ENCODE assay signal across 25 mouse cellular contexts in genomic region chr3:65204356-65205075, GRCm38 (mm10).
DNase-seq lines count a peak whose midpoint lies in the region; ATAC-seq lines count a peak whose summit lies in the region.
"Had no signal": no experiment of that assay in that cellular context is flagged by ENCODE, and none has a peak within 500 bp of the region (broad histone marks: within the 10 kb centered on the region; RNA-seq: fewer than 3 reads in every experiment).

No protein-coding gene starts in this region.

- no peaks in the 10 kb centered on the region for H3K36me3 ChIP-seq in midbrain, embryonic 10.5 days
- H3K36me3 ChIP-seq in midbrain, embryonic 16.5 days (ENCODE audit: control insufficient read depth, insufficient read depth, low read length): no peaks in the 10 kb centered on the region
- no peaks in the 10 kb centered on the region for H3K36me3 ChIP-seq in neural tube, embryonic 14.5 days (ENCODE audit: control insufficient read depth, insufficient read depth, low read length)
- H3K36me3 ChIP-seq: embryonic facial prominence, embryonic 10.5 days; forebrain, embryonic 15.5 days; heart, embryonic 13.5 days; neural tube, embryonic 13.5 days; stomach, embryonic 15.5 days had no signal

- intact Hi-C loops in heart, postnatal 14 days (cut with DNase I): no loop called here
- intact Hi-C loops in gastrocnemius, postnatal 14 days (cut with DNase I; ENCODE audit: low total_unique reads): no loop called here

- peak overlapping the region; percentile 78 for H3K27ac ChIP-seq in midbrain, embryonic 10.5 days (replicated peaks)
- H3K27ac ChIP-seq in midbrain, embryonic 16.5 days (ENCODE audit: low read length): no peak overlapping the region
- no peak overlapping the region for H3K27ac ChIP-seq in neural tube, embryonic 14.5 days (ENCODE audit: low read depth, low read length)
- H3K27ac ChIP-seq: embryonic facial prominence, embryonic 10.5 days; forebrain, embryonic 15.5 days; heart, adult 2 months; heart, embryonic 13.5 days; left cerebral cortex, adult 2 months; neural tube, embryonic 13.5 days; stomach, embryonic 15.5 days had no signal

- H3K4me1 ChIP-seq in midbrain, embryonic 10.5 days: peaks cover 38% of the 10 kb centered on the region
- peaks cover 6% of the 10 kb centered on the region; the same call in 1 of the 2 replicates for H3K4me1 ChIP-seq in midbrain, embryonic 16.5 days (ENCODE audit: control insufficient read depth, insufficient read depth, low read length)
- 0 out of 2 replicates have a peak, but pooled peaks cover 3% of the 10 kb centered on the region for H3K4me1 ChIP-seq in neural tube, embryonic 14.5 days (ENCODE audit: control insufficient read depth, insufficient read depth, low read length)
- H3K4me1 ChIP-seq: forebrain, embryonic 15.5 days; stomach, embryonic 15.5 days had no signal

- no peaks in the 10 kb centered on the region for H3K27me3 ChIP-seq in midbrain, embryonic 10.5 days (ENCODE audit: low read depth, poor library complexity, severe bottlenecking)
- no peaks in the 10 kb centered on the region for H3K27me3 ChIP-seq in midbrain, embryonic 16.5 days (ENCODE audit: control insufficient read depth, insufficient read depth, low read depth, low read length)
- no peaks in the 10 kb centered on the region for H3K27me3 ChIP-seq in neural tube, embryonic 14.5 days (ENCODE audit: control insufficient read depth, insufficient read depth, low read length)
- H3K27me3 ChIP-seq: forebrain, embryonic 15.5 days; heart, embryonic 13.5 days; neural tube, embryonic 13.5 days; stomach, embryonic 15.5 days had no signal

- no peak overlapping the region for H3K4me3 ChIP-seq in midbrain, embryonic 10.5 days
- no peak overlapping the region for H3K4me3 ChIP-seq in midbrain, embryonic 16.5 days (ENCODE audit: low read depth, low read length)
- H3K4me3 ChIP-seq in neural tube, embryonic 14.5 days (ENCODE audit: low read depth, low read length): no peak overlapping the region
- H3K4me3 ChIP-seq: embryonic facial prominence, embryonic 10.5 days; forebrain, embryonic 15.5 days; heart, adult 2 months; heart, embryonic 13.5 days; left cerebral cortex, adult 2 months; neural tube, embryonic 13.5 days; stomach, embryonic 15.5 days had no signal

- no peak overlapping the region for H3K4me2 ChIP-seq in midbrain, embryonic 16.5 days (ENCODE audit: low read length)
- no peak overlapping the region for H3K4me2 ChIP-seq in neural tube, embryonic 14.5 days (ENCODE audit: low read depth, low read length)
- H3K4me2 ChIP-seq: forebrain, embryonic 15.5 days; heart, embryonic 13.5 days; liver, embryonic 11.5 days; neural tube, embryonic 13.5 days; stomach, embryonic 15.5 days had no signal

- ATAC-seq in midbrain, embryonic 16.5 days: no peak
- ATAC-seq in neural tube, embryonic 14.5 days (ENCODE audit: low read depth): peak; percentile 65; the same call in 1 of the 2 replicates
- ATAC-seq: CD4-positive, CD25-positive, alpha-beta regulatory T cell, adult 4 months; forebrain, embryonic 15.5 days; liver, postnatal 0 days had no signal

- DNase-seq in heart, adult 11 months: peak; percentile 65
- DNase-seq in heart, postnatal 14 days: no peak
- DNase-seq in midbrain, embryonic 10.5 days (ENCODE audit: low spot score): peak; percentile 14
- peak; percentile 71 for DNase-seq in NIH3T3 (ENCODE audit: low read depth)
- no peak for DNase-seq in gastrocnemius, postnatal 14 days
- DNase-seq: adrenal gland, postnatal 36 days; cerebellum, adult 9-10 months; gastrocnemius, postnatal 25 days; heart, adult 2 months; kidney, adult 11 months; kidney, postnatal 4 days; liver, postnatal 0 days; lung, postnatal 10 days; right cerebral cortex, adult 18-20 months; thymus, postnatal 36 days had no signal

- no peak overlapping the region for H3K9ac ChIP-seq in midbrain, embryonic 16.5 days (ENCODE audit: low read depth, low read length)
- no peak overlapping the region for H3K9ac ChIP-seq in neural tube, embryonic 14.5 days (replicated peaks; ENCODE audit: low read depth, low read length)
- H3K9ac ChIP-seq: forebrain, embryonic 15.5 days; heart, embryonic 13.5 days; liver, postnatal 0 days; neural tube, embryonic 13.5 days; stomach, embryonic 15.5 days had no signal

- 53% methylated on average over 6 of the region's 6 CpGs for WGBS in midbrain, embryonic 10.5 days
- 37% methylated on average over 6 of the region's 6 CpGs for WGBS in midbrain, embryonic 16.5 days
- 55% methylated on average over 6 of the region's 6 CpGs for WGBS in neural tube, embryonic 14.5 days

- no peaks in the 10 kb centered on the region for H3K9me3 ChIP-seq in midbrain, embryonic 10.5 days (replicated peaks)
- H3K9me3 ChIP-seq in midbrain, embryonic 16.5 days (replicated peaks; ENCODE audit: control insufficient read depth, low read length, poor library complexity, severe bottlenecking): no peaks in the 10 kb centered on the region
- no peaks in the 10 kb centered on the region for H3K9me3 ChIP-seq in neural tube, embryonic 14.5 days (ENCODE audit: control insufficient read depth, low read length)
- H3K9me3 ChIP-seq: embryonic facial prominence, embryonic 10.5 days; forebrain, embryonic 15.5 days; heart, embryonic 13.5 days; neural tube, embryonic 13.5 days; stomach, embryonic 15.5 days had no signal

Comparison
In these comparisons a context has a peak if more than half of its experiments do, and no peak if none do; other contexts are left out.
1. DNase-seq: peak in heart, adult 11 months (single experiment), midbrain, embryonic 10.5 days (single experiment) and NIH3T3 (single experiment); none in heart, postnatal 14 days (0 of 2) and gastrocnemius, postnatal 14 days (single experiment).